Mouse (Mus musculus): ENCODE data around the gene Mtus2. TPM values are rescaled to one million over a fixed set of nuclear protein-coding genes. Genes with fewer than 3 reads are reported as not detected.

Mtus2 gene
- polyA plus RNA-seq, 1 experiment from 2014 or later = 1.6 TPM

GRCm38 (mm10) chr5:148344374-148344773 lies 387.3 kb downstream of the Mtus2 start:
- no peak for ATAC-seq

DNA sequence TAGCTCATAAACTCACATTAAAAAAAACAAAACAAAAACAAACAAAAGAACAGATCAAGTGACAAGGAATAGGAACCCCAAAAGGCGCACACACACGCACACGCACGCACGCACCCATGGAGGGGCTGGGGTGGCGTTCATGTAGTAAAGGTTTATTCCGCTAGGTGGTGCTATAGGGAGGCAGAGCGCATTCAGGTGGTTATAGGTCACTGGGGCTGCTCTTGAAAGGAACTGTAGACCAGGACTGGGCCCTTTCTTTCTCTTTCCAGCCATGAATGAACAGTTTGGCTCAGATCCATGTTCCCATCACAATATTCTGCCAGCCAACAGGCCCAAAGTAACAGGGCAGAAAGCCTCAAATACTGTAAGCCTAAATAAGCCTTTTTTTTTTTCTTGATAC lies 389.4 kb downstream of the Mtus2 start:
- H3K9me3 ChIP-seq (ENCODE audit: low read length) = no peaks in the 10 kb centered on the region
- no peak overlapping the region for H3K27ac ChIP-seq (ENCODE audit: low read depth)
- no peak for DNase-seq
- no peak for ATAC-seq
- H3K4me3 ChIP-seq (ENCODE audit: low read depth, low read length) = no peak overlapping the region
- WGBS (ENCODE audit: insufficient replicate concordance) = 83% methylated on average over 8 of the region's 8 CpGs
- H3K9ac ChIP-seq (replicated peaks) = no peak overlapping the region
- peak; percentile 66 for TF ChIP-seq CTCF (IDR thresholded peaks at IDR 0.05; ENCODE audit: low read depth)
- no peak for TF ChIP-seq EP300 (IDR thresholded peaks at IDR 0.05; ENCODE audit: low read depth)
- no peaks in the 10 kb centered on the region for H3K27me3 ChIP-seq (ENCODE audit: insufficient read depth, low read length)
- H3K4me1 ChIP-seq (ENCODE audit: insufficient read depth) = no peaks in the 10 kb centered on the region
- H3K36me3 ChIP-seq (replicated peaks; ENCODE audit: insufficient read depth, low read length) = peaks cover 42% of the 10 kb centered on the region
- H3K4me2 ChIP-seq (ENCODE audit: low read depth, low read length) = no peak overlapping the region

More at GRCm38 (mm10) chr5:148344374-148344773, 387.3 kb downstream of the Mtus2 start:
- H3K4me1 ChIP-seq (ENCODE audit: insufficient read depth) = no peaks in the 10 kb centered on the region
- H3K9me3 ChIP-seq (ENCODE audit: low read length) = no peaks in the 10 kb centered on the region
- no peak overlapping the region for H3K4me3 ChIP-seq (ENCODE audit: low read depth, low read length)
- H3K9ac ChIP-seq (replicated peaks) = no peak overlapping the region
- no peak overlapping the region for H3K27ac ChIP-seq (ENCODE audit: low read depth)
- peaks cover 40% of the 10 kb centered on the region for H3K36me3 ChIP-seq (replicated peaks; ENCODE audit: insufficient read depth, low read length)
- DNase-seq = no peak
- H3K4me2 ChIP-seq (ENCODE audit: low read depth, low read length) = no peak overlapping the region
- WGBS (ENCODE audit: insufficient replicate concordance) = 77% methylated on average over 5 of the region's 5 CpGs
- no peaks in the 10 kb centered on the region for H3K27me3 ChIP-seq (ENCODE audit: insufficient read depth, low read length)
- no peak for TF ChIP-seq CTCF (IDR thresholded peaks at IDR 0.05; ENCODE audit: low read depth)
- no peak for TF ChIP-seq EP300 (IDR thresholded peaks at IDR 0.05; ENCODE audit: low read depth)

DNA sequence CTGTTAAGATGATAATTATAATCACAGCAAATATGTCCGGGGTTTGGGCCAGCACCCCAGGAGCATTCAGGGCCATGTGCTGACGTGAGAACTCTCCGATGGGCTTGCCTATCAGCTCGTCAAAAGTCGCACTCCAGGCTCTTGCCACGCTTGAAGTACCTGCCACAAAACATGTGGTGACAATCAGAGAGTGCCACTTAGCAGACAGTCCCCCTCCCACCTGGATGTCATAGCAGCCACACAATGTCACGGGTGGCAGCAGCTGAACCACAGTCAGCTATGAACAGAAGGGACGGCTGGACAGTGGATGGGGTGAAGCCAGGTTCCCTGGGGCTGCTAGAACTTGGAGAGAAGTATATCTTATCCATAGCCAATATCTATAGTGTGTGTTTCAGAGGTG lies 391.0 kb downstream of the Mtus2 start:
- peaks cover 33% of the 10 kb centered on the region for H3K36me3 ChIP-seq (replicated peaks; ENCODE audit: insufficient read depth, low read length)
- no peak overlapping the region for H3K4me2 ChIP-seq (ENCODE audit: low read depth, low read length)
- no peak overlapping the region for H3K27ac ChIP-seq (ENCODE audit: low read depth)
- TF ChIP-seq EP300 (IDR thresholded peaks at IDR 0.05; ENCODE audit: low read depth) (no peak), CTCF (IDR thresholded peaks at IDR 0.05; ENCODE audit: low read depth) (no peak)
- WGBS (ENCODE audit: insufficient replicate concordance) = 82% methylated on average over 8 of the region's 8 CpGs
- H3K4me3 ChIP-seq (ENCODE audit: low read depth, low read length) = no peak overlapping the region
- no peak for DNase-seq
- no peak for ATAC-seq
- H3K9ac ChIP-seq (replicated peaks) = no peak overlapping the region
- H3K4me1 ChIP-seq (ENCODE audit: insufficient read depth) = no peaks in the 10 kb centered on the region
- no peaks in the 10 kb centered on the region for H3K27me3 ChIP-seq (ENCODE audit: insufficient read depth, low read length)
- no peaks in the 10 kb centered on the region for H3K9me3 ChIP-seq (ENCODE audit: low read length)

- ATAC-seq (no peak), DNase-seq (no peak)
- no peak overlapping the region for H3K4me2 ChIP-seq (ENCODE audit: low read depth, low read length)
- H3K4me1 ChIP-seq (ENCODE audit: insufficient read depth) = no peaks in the 10 kb centered on the region
- TF ChIP-seq CTCF (IDR thresholded peaks at IDR 0.05; ENCODE audit: low read depth) (0 out of 2 replicates have a peak, but pooled peaks have one; percentile 15), EP300 (IDR thresholded peaks at IDR 0.05; ENCODE audit: low read depth) (no peak)
- H3K9me3 ChIP-seq (ENCODE audit: low read length) = no peaks in the 10 kb centered on the region
- H3K4me3 ChIP-seq (ENCODE audit: low read depth, low read length) = no peak overlapping the region
- H3K27ac ChIP-seq (ENCODE audit: low read depth) = no peak overlapping the region
- 83% methylated on average over 15 of the region's 15 CpGs for WGBS (ENCODE audit: insufficient replicate concordance)
- no peak overlapping the region for H3K9ac ChIP-seq (replicated peaks)
- H3K27me3 ChIP-seq (ENCODE audit: insufficient read depth, low read length) = no peaks in the 10 kb centered on the region
- H3K36me3 ChIP-seq (replicated peaks; ENCODE audit: insufficient read depth, low read length) = peaks cover 26% of the 10 kb centered on the region
These were observed 392.3 kb downstream of the Mtus2 start for GRCm38 (mm10) chr5:148349327-148350011.

DNA sequence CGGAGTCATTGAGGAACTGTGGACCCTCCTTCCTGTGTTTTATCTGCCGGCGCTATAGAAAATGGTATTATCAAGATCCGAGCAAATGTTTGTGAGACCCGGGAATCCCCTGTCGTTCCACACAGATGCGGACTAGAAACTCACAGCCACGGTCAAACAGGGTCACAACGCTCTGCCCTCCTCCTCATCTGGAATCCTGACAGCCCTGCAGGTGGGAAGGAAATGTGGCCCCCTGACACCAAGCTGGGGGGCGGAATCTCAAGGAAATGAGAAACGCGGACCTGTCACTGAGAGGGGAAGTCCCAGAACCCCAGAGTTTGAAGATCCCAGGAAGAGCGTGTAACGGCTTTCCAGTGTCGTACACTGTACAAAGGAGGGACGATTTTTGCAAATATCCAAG lies 396.3 kb downstream of the Mtus2 start:
- TF ChIP-seq EP300 (IDR thresholded peaks at IDR 0.05; ENCODE audit: low read depth) = no peak
- no peak for TF ChIP-seq CTCF (IDR thresholded peaks at IDR 0.05; ENCODE audit: low read depth)
- H3K36me3 ChIP-seq (replicated peaks; ENCODE audit: insufficient read depth, low read length) = peaks cover 2% of the 10 kb centered on the region
- 80% methylated on average over 16 of the region's 16 CpGs for WGBS (ENCODE audit: insufficient replicate concordance)

GRCm38 (mm10) chr5:148354536-148354935 lies 397.4 kb downstream of the Mtus2 start:
- Histone ChIP-seq H3K4me2 (ENCODE audit: low read depth, low read length) (no peak overlapping the region), H3K9me3 (ENCODE audit: low read length) (no peaks in the 10 kb centered on the region), H3K4me3 (ENCODE audit: low read depth, low read length) (no peak overlapping the region), H3K27me3 (ENCODE audit: insufficient read depth, low read length) (no peaks in the 10 kb centered on the region), H3K36me3 (replicated peaks; ENCODE audit: insufficient read depth, low read length) (peaks cover 2% of the 10 kb centered on the region), H3K9ac (replicated peaks) (no peak overlapping the region), H3K27ac (ENCODE audit: low read depth) (no peak overlapping the region), H3K4me1 (ENCODE audit: insufficient read depth) (no peaks in the 10 kb centered on the region)
- TF ChIP-seq CTCF (IDR thresholded peaks at IDR 0.05; ENCODE audit: low read depth) = no peak
- no peak for TF ChIP-seq EP300 (IDR thresholded peaks at IDR 0.05; ENCODE audit: low read depth)
- ATAC-seq = no peak
- 78% methylated on average over 8 of the region's 8 CpGs for WGBS (ENCODE audit: insufficient replicate concordance)
- no peak for DNase-seq

More for the DNA sequence above, 396.3 kb downstream of the Mtus2 start:
- ATAC-seq (no peak), DNase-seq (no peak)
- Histone ChIP-seq H3K27ac (ENCODE audit: low read depth) (no peak overlapping the region), H3K4me3 (ENCODE audit: low read depth, low read length) (no peak overlapping the region), H3K27me3 (ENCODE audit: insufficient read depth, low read length) (no peaks in the 10 kb centered on the region), H3K9ac (replicated peaks) (no peak overlapping the region), H3K4me2 (ENCODE audit: low read depth, low read length) (no peak overlapping the region), H3K4me1 (ENCODE audit: insufficient read depth) (no peaks in the 10 kb centered on the region), H3K9me3 (ENCODE audit: low read length) (no peaks in the 10 kb centered on the region)

Data from liver, postnatal 0 days (tissue).